Mouse (Mus musculus) forelimb bud, embryonic 11.5 days (tissue): ENCODE measurements around the gene Klhdc3.
A peak's percentile ranks its signal among the peaks of the same experiment; 100 is the strongest.

Source experiments
- DNase-seq: peaks from one replicate; pipeline ENCODE4 v3.0.0-alpha.2; 2012; ENCODE audit warnings: low read depth, low spot score

Gene Klhdc3

DNA sequence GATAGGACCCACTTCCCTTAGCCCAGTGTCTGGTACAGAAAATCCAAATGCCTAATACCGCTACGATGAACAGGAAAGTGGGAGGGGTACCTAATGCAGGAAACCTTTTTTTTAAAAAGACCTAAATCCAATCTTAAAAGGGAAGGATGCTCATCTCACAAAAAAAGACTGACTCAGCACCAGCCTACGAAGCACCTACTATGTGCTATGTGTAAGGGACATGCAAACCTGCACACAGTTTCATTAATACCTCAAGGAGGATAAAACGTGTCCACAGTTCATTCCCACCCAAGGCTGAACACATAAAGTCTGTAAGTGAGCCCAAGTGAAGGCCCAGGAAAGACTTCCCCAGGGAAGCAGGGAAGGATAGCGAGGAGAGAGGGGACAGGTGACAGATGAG is 21.8 kb upstream of the Klhdc3 start:
- no peak for DNase-seq

DNA sequence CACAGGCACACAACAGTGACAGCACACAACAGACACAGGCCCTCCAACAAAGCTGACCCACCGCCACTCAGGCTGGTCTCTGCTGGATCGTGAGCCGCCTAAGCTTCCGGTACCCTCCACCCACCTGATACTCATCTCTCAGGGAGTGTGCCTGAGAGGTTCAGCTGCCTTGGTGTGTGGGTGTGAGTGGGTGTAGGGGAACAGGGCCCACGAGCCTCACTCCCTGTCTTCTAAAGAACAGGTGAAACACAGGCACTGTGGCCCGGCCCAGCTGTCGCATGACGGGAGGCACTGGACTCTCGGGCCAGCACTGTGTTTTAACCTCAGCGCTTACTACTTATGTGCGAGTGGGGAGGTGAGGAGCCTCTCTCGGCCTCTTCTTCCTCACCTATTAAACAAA is 21.4 kb upstream of the Klhdc3 start:
- DNase-seq: no peak

DNA sequence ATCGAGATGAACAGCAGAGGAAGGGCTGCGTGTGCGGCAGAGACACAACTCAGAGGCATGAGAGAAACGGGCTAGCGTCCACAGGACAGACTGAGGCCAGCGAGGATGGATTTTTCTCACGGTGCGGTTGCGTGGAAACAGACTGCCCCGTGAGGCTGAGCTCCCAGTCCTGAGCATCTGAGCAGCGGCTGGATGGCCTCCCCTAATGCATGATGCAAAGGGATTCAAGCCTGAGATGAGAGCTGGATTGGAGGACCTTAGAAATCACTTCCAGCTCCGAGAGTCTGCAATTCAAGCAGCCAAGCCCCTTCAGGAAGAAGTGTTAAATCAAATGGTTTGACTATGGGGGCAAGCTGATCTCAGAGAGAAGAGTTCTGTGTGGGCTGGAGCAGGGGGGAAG is 20.8 kb upstream of the Klhdc3 start:
- DNase-seq: no peak

DNA sequence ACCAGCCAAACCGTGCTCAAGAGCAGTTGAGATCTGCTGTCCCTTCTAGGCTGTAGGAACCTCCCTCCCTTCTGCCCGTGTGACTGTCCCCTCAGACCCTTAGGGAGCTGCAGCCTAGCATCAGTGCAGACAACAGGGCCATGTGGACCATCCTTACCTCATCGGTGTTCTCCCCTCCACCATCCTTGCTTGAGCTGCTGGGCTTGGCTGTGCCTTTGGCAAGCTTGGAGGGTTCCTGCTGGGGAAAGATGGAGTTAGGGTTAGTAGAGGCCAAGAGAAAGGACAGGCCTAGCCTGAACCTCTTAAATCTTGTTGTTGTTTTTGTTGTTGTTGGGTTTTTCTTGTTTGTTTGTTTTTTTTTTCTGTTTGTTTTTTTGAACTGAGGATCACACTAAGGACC is 19.2 kb upstream of the Klhdc3 start:
- DNase-seq: no peak

DNA sequence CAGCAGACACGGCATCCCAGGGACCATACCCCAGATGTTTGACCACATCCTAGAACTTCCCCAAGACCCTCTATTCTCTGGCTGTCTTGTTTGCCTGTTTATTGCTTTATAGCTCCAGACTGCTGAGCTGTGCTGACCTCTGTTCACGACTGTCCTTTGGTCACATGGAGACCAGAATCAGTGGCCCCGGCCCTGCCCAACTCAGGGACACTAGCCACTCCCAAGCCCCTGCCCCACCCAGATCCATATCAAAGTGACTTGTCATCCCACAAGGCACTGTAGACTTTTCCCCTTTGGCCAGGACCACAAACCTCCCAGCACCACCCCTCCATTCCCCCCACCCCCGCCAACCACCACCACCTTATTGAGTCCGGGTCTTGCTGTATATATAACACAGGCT is 18.5 kb upstream of the Klhdc3 start:
- DNase-seq: no peak

DNA sequence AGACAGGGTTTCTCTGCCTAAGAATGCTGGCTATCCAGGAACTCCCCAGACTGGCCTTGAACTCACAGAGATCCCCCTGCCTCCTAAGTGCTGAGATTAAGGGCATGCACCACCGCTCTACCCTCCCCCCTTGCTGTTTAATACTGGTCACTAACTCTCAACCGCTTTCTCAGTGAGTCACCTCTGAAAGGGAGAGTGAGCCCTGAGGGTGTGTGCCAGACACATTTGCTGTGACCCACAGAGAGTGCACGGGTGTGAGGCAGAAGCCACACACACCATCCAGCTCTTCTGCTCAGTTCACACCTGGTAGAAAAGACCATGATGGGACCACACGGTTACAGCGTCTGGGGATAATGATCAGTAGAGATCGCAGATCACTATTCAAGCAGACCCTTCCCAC is 17.8 kb upstream of the Klhdc3 start:
- no peak for DNase-seq

DNA sequence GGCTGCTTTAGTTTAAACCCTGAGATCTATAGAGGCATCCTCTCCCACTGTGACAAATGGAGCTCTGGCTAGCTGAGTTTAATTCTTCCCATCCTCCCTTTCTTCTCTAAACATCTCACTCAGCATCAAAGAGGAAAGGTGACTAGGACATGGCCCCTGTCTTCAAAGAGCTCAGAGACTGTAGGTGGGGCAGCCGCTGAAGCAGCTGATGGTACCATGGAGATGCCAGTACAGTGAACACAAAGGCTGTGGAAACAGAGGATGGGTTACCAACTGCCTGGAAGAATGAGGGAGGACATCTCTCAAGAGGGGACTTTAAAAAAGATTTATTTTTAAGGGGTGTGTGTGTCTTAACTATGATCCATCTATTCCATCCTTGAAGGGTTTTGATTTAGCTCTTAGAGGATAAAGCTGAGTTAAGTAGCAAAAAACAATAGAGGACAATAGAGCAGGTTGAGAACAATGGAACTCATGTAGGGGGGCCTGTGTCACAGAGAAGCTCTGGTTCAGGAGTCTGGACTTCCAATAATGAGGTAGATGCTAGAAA is 13.9 kb upstream of the Klhdc3 start:
- no peak for DNase-seq

DNA sequence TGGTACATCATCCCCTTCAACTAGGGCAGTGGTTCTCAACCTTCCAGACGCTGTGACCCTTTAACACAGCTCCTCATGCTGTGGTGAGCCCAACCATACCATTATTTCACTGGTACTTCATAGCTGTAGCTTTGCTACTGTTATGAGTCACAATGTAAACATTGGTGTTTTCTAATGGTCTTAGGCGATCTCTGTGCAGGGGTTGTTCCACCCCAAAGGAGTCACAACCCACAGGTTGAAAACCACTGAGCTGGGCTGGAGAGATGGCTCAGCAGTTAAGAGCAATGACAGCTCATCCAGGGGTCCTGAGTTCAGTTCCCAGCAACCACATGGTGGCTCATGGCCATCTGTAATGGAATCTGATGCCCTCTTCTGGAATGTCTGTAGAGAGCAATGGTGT is 10.7 kb upstream of the Klhdc3 start:
- no peak for DNase-seq

DNA sequence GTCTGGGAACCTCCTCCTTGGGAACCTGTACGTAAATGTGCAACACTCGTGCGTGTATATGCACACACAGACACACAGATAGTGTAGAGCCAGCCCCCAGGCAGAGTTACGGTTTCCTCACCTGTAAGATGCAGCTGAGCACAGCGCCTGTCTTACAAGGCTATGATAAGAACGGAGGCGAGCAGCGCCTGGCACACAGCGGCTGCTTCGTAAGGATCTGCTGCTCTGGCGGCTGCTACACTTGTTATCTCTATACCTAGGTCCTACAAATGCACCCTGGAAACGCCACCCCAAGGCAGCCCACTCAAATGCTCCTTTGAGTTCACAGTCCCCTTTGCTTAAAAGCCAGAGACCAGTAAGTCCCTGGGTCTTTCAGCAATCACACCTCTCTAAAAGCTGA is 10.0 kb upstream of the Klhdc3 start:
- DNase-seq: no peak

DNA sequence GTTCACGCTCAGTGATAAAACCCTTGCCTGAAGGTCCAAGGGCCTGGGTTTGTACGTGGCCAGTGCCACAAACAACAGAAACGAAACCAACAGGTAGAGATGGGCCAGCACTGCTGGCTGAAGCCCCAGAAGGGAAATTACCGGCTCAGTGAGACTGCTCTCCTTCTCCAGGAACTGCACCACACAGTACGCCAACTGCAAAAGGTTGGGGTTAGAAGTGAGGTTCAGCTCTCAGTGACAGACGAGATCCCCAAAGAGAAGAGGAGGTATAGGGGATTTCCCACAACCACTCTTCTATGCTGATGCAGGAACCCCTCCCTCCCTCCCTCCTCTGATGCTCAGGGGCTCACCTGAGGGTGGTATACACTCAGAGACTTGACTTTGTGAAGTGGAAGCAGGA is 5.2 kb upstream of the Klhdc3 start:
- no peak for DNase-seq

DNA sequence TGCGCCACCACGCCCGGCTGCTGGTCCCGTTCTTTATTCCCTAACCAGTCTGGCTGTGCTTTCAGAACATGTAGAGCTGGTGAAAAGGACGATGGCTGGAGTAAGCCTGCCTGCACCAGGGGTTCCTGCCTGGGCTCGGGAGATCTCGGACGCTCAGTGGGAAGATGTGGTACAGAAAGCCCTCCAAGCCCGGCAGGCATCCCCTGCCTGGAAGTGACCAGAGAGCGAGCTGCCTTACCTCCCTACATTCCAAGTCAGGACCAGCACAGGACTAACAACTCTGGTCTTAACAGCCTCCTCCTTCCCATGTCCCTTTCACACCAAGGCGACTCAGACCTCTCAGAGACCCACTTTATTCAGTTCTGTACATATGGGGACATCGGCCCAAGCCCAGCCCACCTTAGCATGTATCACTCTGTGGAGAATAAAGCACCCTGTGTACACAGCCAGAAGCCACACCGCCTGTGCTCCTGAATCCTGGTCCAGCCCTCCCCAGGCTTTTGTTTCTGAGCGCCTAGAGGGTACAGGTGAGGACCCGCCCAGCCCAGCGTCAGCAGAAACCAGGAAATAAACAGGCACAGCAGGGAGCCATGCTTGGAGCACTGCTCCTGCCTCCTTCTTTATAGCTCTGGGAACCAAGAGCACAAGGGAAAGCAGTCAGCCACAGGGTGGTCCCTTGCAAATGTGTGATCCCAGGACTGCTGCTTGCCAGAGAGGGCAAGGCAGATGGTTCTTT is 2.1 kb upstream of the Klhdc3 start:
- no peak for DNase-seq

DNA sequence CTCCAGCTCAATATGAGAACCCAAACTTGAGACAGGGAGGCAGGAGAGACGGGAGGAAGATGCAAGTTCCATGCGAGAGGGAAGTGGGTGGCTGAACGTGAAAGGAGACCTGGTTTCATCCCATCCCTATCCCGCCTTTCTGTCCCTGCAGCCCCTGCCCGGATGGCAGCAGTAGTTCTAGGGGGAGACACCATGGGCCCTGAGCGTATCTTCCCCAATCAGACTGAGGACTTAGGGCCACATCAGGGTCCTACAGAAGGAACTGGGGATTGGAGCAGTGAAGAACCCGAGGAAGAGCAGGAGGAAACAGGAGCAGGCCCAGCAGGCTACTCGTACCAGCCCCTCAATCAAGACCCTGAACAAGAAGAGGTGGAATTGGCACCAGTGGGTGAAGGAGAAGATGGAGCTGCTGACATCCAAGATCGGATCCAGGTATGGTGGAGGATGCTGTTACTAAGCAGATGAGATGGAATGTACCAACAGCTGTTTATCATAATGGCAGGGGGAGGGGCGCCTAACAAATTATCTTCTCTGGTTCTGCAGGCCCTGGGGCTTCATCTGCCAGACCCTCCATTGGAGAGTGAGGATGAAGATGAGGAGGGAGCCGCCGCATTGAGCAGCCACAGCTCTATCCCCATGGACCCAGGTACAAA is 878 bp upstream of the Klhdc3 start:
- DNase-seq: no peak

DNA sequence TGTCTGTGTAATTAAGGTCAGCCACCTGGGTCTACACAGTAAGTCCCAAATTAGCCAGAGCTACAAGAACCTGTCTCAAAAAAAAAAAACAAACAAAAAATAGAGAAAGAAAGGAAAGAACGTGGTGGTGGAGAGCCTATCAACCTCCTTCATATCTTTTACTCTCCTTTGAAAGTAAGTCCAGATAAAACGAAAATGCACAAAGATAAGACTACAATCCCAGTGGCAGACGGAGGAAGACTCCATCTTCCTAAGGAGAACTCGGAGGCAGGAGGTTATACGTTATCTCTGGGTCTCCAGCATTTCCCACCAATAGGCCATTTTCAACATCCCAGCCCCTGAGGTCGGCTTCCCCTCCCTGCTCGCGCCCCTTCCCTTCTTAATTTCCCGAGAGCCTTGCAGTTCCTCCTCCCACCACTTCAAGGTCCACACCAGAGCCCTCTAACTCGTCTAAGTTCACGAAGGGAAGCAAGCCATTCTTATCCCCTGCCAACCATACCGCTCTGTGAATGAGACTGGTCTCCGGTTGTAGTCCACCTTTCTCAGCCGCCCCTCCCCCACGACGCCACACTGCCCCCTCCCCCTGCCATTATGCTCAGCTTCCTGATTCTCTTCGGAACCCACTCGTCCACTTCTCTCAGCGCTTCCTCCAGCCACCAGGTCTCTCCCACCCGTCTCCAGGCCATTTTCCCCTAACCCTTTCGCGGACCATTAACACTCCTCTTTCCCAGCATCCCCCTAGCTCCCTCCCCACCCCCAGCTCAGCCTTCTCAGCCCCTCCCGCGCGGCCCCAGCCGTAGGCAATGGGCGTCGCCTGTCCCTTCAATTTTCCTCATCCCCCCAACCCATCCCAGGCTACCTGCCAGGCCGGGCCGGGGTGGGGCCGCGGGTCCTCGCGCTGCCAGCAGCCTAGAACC is 613 bp downstream of the Klhdc3 start:
- DNase-seq: peak; percentile 54

DNA sequence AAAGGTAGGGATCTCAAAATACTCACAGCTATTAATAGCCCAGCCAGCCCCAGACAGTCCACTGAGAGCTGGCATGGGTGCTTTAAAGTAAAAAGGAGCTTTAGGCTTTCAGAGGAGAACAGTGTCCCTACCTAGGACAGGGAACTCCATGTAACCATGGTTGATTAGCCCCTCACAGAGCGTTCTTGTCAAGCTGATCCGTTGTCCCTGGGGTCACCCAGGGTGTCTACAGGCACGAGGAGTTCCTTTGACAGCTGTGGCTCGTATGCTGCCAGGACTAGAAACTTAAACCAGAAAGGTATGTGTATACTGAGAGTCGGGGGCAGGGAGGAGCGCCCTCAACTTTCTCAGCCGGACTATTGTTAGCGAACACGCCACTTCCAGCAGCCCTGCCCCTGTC is 1.8 kb downstream of the Klhdc3 start:
- no peak for DNase-seq

DNA sequence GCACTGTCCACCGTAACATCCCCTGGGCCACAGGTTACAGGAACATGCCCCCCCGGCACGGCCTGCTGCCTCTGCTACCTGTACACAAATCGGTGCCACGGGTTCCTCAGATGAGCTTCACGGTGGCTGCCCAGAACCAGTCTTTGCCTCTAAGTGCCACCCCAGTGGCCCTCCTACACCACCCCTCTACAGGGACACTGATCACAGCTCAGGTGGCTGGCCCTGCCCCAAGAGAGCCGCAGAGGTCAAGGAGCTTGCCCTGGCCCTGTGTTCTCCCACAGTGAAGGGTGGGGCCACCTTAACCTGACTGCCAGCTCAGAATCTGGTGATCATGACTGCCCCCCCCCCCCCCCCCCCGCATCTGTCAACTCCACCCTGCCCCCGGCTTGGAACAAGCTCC is 2.3 kb downstream of the Klhdc3 start, which contains the start of gene Mea1:
Mea1 (plus strand) TSS at position 378 of the 400 bp plus-strand sequence.
- DNase-seq: no peak

DNA sequence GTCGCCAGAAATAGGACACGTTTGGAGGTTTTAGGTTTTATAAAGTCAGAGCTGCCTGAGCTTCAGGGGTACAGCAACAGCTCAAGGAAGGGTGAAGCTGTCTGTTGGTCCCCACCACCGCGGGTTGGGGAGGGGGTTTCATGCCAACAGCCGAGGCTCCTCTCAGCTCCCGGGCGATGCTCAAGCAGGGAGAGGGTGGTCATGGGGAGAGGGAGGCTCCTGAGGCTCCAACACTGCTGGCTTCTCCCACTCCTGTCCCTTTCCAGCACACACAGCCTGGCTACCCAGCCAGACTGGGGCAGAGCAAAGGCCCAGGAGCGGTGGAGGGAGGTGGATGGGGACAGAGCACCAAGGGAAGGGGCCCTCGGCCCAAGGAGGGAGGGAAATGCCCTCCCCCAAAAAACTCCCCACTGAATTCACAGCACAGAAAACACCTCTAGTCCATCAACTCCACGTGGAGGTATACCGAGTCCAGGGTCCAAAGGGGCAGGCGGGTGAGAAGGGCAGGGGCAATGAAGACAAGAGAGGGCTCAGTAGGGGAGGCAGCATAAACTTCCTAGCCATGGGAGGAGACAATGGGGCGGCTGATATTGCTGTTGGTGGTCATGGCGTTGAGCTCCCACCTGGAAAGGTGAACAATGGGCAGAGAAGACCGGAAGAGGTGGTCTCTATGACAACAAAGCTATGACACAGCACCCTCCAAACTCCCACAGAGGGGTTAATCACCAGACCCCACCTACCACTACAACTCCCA is 6.0 kb downstream of the Klhdc3 start:
- no peak for DNase-seq

DNA sequence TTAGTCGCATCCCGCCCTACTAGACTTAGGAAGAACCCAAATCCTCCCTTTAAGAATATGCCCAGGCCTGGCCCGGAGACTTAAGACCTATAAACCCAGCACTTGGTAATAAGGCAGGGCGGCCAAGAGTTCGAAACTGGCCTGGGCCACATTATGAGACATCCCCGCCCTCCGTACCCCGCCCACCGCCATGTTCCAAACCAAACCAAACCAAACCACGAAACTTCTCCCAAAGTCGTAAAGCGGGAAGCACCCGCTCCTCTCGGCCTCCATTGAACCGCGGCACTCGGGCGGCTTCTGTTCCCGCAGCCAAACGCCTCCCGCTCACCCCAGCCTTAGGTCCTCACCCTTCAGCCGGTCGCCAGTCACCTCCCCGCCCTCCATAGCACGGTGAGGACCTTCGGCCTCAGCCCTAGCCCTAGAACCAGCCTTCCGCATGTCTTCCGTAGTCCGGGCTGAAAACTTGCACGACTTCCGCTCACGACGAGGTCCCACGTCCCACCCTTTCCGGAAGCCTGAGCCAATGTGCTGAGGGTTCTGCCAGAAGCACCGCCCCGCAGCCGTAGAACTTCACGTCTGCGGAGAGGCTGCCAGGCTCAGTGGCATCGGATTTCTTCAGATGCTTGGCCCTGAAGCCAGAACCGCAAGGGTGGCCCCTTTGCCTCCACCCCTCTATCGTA is 6.7 kb downstream of the Klhdc3 start, which contains the start of gene Rrp36:
Rrp36 (minus strand) TSS at position 503 of the 680 bp plus-strand sequence.
- DNase-seq: peak; percentile 92

DNA sequence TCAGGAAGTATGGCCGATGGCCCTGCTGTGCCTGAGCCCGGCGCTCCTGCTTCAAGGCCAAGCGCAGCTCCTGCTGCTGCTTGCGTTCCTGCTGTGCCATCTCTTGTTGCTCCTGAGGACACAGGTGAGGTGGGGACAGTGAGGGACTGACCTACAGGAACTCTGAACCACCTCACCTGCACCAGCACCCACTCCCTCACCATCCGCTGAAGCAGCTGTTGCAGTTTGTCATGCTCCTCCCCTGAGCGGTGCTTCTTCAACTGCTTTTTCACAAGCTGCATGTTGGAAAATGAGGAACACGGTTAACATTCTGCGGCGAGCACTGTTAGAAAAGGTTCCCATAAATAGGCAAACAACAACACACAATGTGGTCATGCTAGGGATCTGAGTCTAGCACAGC is 10.8 kb downstream of the Klhdc3 start:
- DNase-seq: no peak

DNA sequence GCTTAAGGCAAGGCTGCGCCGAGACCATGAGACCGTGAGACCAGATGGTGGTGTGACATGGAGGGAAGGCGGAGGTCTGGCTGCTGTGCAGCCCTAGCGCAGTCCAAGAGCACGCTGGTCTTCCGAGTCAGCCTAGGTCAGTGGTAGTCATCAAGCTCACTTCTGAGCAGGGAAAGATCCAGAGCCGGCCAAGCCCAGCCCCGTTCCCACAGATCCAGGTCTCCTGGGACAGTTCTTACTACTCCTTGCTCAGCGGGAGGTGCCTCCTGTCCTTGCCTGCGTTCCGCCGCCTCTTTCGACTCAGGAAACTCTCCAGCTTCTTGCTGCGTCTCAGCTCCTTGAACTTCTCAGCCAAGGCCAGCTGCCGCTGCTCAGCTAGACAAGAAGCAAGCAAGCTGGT is 13.0 kb downstream of the Klhdc3 start:
- DNase-seq: no peak

DNA sequence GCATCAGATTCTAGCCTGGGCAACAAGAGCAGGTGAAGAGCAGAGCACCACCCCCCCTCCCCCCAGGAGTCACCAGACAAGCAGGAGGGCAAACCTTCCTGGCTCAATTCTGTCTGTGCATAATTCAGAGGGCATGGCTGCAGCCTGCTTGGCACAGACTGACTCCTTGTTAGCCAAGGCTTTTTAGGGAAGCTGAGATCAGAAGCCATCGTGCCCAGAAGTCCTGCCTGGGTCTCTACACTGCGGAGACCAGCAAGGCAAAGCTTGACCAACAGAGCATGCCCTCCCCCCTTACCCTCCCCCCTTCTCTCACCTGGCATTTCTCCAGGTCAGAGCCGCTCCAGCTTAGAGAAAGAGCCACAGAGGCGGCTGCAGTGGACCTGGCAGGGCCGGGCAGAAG is 18.0 kb downstream of the Klhdc3 start:
- no peak for DNase-seq

DNA sequence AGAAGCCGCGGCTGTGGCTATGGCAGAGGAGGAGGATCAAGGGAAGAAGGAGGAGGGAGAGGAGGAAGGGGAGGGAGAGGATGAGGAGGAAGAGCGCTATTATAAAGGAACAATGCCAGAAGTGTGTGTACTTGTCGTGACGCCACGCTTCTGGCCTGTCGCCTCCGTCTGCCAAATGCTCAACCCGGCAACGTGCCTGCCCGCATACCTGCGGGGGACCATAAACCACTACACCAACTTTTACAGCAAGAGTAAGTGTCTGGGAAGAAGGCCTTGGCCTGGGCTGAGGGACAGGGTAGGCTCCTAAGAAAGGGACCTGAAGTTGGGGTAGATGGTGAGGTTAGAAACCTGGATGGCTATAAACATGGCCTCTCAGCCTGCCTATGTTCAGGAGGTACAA is 18.7 kb downstream of the Klhdc3 start:
- DNase-seq: no peak
